Mouse (Mus musculus) CH12.LX (cell line): ENCODE data around the gene Defb28.

ENCODE experiments used
- CTCF ChIP-seq, 2 experiments: IDR thresholded peaks in 1 of 2; conservative IDR thresholded peaks in 1 of 2; 2 replicates each; pipeline ENCODE4 v1.5.1; 2011 to 2012; ENCODE audit warnings: low read depth in 2 of 2, low read length in 2 of 2, improper control_type of control experiment in 1 of 2, inconsistent platforms in 1 of 2, mild to moderate bottlenecking in 1 of 2, moderate library complexity in 1 of 2
- E2F4 ChIP-seq: IDR thresholded peaks from 2 replicates; pipeline ENCODE4 v1.6.1; 2011; ENCODE audit warnings: low read depth, low read length, improper control_type of control experiment; ENCODE audit not compliant: insufficient replicate concordance
- EP300 ChIP-seq: IDR thresholded peaks from 2 replicates; pipeline ENCODE4 v1.6.1; 2011; ENCODE audit warnings: low read length, improper control_type of control experiment
- HCFC1 ChIP-seq: IDR thresholded peaks from 2 replicates; pipeline ENCODE4 v1.6.1; 2012; ENCODE audit warnings: low read depth, mild to moderate bottlenecking, inconsistent platforms, low read length, improper control_type of control experiment
- KAT2A ChIP-seq: IDR thresholded peaks from 2 replicates; pipeline ENCODE4 v1.6.1; 2012; ENCODE audit warnings: low read length, improper control_type of control experiment, inconsistent platforms; ENCODE audit not compliant: insufficient replicate concordance
- MXI1 ChIP-seq: IDR thresholded peaks from 2 replicates; pipeline ENCODE4 v1.6.1; 2011; ENCODE audit warnings: mild to moderate bottlenecking, low read depth, low read length, improper control_type of control experiment
- NELFE ChIP-seq: IDR thresholded peaks from 2 replicates; pipeline ENCODE4 v1.6.1; 2011; ENCODE audit warnings: low read depth, low read length, improper control_type of control experiment
- POLR2AphosphoS2 ChIP-seq: IDR thresholded peaks from 2 replicates; pipeline ENCODE4 v1.6.1; 2011; ENCODE audit warnings: low read depth, low read length, improper control_type of control experiment

DNA sequence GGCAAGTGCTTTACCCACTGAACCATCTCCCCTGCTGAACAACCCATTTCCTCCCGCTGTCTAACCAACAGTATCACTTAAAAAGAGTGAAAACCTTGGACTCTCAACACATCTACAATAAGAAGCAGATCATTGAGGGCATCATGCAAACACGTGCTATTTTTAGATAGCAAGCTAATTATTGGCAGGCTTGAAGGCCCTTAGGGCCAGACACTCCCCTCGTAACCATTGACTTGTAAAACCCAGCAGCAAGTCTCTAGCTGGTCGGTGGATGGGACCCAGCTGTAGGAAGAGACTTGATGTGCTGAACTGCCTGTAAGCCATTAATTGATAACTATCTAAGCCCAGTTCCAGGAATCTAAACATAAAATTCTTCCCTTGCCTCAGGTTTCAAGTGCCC lies 25.4 kb downstream of the Defb28 start:
- TF ChIP-seq MXI1 (no peak), E2F4 (no peak), POLR2AphosphoS2 (no peak), CTCF (conservative IDR thresholded peaks at IDR 0.05 in 1 of 2, IDR thresholded peaks at IDR 0.05 in 1 of 2; ENCODE audit: low read depth in 2 of 2, low read length in 2 of 2) (no peak), EP300 (no peak), NELFE (no peak), HCFC1 (no peak), KAT2A (no peak)
